Mouse (Mus musculus) CD4-positive, CD25-positive, alpha-beta regulatory T cell, adult 4 months (primary cell): Measurements from ENCODE around the gene Igfbp1. TPM values are rescaled to one million over a fixed set of nuclear protein-coding genes. Genes with fewer than 3 reads are reported as not detected.
"Not testable (repeated sequence)": the region's sequence is repeated elsewhere in the genome, so short reads cannot be mapped to it uniquely, and the experiment has no call there.

Experiments used
- ATAC-seq: one replicate; pipeline ENCODE4 v1.8.0; 2017
- polyA plus RNA-seq, 2 experiments: library from polyadenylated mRNA; unstranded; fragments of 100-300 nt; shearing (Covaris generic); gene quantifications; one replicate each; pipeline ENCODE4 v1.2.1; 2017

Igfbp1 gene
- polyA plus RNA-seq, 2 experiments from 2014 or later: not detected

DNA sequence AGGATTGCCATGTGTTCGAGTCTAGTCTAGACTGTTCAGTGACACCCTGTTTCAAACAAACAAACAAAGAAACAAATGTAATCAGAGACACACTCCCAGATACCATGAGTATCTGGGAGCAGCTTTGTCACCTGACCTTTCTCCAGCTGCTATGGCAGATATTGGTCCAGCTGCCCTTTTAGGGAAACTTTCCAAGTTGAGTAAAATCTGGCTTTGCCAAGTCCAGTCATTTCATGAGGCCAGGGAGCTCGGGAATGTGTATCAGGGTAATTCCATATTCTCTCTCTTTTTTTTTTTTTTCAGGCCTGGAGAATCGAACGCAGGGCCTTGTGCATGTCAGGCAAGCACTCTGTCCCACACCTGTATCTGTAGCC is 2.3 kb upstream of the Igfbp1 start:
- ATAC-seq: no peak

DNA sequence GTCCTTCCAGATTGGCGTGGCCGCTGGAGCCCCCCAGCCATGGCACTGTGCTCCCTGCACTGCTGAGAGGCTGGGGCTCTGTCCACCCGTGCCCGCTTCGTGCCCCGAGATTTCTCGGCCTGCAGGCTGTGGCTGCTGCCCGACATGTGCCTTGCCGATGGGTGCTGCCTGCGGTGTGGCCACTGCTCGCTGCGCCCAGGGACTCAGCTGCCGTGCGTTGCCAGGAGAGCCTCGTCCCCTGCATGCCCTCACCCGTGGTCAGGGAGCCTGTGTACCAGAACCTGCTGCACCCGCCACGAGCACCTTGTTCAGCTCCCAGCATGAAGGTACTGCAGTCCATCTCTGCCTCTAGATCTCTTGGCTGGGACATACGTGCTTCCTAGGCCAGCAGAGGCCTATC is 424 bp downstream of the Igfbp1 start:
- no peak for ATAC-seq

DNA sequence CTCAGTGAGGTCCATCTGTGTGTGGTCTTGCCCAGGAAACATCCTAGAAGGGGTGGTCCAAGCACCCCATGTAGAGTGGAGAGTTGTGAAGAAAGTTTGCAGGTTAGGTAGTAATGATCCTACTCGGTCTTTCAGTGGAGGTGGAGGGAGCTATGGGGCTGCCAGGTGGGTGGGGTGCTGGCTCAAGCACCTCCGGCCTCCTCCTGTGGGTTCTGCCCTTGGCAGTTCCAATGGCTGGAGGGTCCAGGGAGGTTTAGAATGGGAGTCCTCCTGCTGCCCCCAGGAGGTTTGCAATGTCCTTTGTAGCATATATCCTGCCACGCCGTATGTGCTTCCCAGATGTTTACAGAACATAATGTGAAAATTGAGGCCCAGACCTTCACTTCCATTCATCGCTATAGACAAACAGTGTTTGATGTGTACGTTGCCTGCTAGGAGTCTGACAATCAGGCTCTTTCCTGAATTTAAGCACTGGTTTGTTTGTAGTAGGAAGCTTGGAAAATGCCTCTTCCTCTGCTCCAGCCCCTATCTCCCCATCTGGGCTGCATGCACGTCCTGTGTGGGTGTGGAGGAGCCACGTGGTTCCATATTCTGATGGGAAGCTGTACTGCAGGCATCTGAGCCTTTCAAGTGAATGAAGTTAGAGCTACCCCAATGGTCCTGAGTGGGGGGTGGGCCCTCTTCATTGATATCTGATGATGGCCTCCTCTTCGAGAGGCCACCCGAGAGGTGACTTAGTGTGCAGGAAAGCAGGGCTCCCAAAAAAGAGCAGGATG is 1.1 kb downstream of the Igfbp1 start:
- no peak for ATAC-seq

DNA sequence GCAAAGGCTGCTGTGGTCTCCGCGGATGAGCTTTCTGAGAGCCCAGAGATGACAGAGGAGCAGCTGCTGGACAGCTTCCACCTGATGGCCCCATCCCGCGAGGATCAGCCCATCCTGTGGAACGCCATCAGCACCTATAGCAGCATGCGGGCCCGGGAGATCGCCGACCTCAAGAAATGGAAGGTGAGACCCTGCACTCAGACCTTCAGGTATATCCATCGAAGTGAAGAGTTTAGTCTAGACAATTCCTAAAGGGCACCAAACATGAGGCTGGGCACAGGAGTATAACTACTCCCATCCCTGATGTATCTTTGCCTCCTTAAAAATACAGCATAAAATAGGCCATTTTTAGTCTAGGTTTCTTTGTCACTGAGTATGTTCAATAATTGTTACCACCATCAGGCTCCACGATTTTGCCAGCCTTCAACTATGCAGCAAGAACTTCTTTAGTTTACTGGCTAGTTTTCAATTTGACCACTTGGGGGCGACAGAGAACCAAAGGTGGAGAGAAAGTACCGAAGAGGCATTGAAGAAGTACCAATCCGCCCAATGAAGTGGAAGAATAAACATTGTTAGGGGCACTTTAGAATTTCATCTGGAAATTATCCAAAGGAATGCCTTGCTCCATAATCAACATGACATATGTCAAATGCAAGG is 2.3 kb downstream of the Igfbp1 start:
- ATAC-seq: no peak

DNA sequence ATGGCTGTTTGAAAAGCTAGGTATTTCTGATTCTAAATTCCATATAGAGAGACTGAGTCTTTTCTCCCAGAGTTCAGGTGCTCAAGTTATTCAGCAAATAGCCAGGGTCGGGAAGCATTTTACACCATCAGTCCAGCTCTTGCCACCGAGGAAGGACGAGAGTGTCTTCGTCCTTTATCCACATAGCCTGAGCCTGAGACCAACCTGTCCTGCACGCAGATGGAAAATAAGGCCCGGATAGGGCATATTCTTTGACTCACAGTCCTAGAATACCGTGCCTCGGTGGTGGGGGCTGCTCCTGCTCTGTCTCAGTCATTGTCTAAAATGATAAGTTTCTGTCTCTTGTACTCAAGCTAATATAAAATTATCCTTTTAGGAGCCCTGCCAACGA is 2.8 kb downstream of the Igfbp1 start:
- ATAC-seq: no peak

DNA sequence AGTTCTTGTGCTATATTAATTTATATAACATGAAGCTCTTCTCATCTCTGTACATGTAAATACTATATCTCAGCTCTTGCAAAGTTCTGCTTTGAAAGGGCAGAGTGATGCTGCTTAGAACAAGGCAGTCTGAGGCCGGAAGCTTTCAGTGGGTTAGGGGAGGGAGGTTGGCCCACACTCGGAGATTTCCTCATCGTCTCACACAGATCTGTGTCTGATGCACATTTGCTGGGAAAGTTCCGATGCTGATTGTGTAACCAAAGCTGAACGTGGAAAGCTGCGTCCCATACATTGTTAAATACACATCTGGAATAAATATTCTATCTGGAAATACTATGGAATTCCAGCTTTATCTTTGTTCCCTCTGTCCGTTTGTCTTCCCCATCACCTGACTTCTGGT is 4.6 kb downstream of the Igfbp1 start:
- ATAC-seq: no peak

DNA sequence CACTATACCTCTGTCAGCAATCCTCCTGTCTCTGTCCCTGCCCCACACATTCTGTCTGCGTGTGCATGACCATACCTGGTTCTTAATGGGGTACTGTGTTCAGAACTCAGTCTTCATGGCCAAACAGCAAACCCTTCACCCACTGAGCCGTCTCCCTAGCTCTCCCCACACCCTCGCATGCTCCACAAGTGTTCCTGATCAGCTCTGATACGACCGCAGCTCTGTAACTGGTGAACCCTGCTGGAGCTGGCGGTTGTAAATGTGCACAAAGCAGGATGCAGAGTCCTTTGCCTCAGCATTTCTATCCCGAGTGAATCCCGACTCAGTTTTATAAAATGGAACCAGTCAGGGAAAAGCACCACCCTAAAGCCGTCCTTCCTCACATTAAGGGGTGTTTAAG is 6.3 kb downstream of the Igfbp1 start:
- ATAC-seq: no peak

DNA sequence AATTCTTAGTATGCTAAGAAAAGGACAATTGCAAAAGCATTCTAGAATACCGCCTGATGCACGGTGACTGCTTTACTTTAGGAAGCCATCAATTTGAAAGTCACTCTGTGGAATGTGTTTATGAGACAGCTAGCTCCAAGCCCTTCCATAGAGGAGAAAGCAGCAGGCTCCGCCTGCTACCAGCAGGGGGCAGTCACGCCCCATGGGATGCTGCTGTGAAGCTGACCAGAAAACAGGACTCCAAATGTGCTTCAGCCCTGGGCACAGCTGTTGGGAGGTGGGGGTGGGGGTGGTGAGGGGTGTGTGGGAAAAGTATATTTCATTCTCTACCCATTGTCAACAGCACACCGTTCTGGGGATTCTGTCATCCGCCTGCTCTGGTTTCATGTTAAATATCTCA is 12.8 kb downstream of the Igfbp1 start:
- no peak for ATAC-seq

DNA sequence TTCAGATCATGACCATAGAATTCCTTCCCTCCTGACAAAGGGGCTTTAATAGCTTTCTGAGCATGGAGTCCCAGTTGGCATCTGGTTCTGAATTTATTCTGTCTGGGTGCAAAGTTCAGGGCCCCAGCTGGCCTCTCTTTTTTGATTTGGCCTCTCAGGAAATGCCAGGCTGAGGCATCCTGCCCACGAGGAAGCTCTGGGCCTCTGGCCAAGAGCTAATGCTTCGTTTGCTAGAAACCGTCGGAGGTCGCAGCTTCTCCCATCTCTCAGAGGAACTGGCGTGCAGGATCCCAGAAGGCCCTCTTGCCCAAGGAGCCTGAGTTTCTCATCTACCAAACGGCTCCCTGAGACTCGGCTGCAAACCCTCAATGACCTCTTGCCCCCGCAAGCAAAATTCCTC is 13.6 kb downstream of the Igfbp1 start:
- no peak for ATAC-seq

DNA sequence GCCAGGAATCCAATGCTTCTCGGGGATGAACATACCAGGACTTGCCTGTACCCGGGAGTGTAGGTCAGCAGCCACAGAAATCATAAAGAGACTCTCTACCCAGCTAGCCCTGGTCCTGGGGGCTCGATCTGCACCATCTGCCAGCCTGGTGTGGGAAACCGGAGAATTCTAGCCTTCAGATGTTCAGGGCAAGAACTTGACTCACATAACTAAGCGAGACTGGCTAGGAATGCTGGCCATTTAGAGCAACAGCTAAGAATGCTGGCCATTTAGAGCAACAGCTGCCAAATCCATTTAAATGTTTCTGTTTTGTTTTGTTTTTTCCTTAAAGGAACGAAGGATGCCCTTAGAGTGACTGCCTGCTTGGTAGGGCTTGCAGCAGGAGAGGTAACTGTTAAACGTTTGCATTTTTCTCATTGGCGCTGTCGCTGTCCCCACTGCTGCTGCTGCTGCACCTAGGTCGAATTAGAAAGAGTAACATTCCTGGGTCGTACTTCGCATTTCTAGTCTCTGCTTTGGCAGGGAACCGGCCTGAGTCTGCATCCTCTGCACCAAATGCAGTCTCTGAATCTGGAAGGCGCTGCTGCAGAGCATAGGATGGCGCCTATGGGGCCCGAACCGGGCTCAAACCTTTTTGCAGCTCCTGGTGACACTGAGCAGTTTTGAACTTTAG is 14.7 kb downstream of the Igfbp1 start:
- ATAC-seq: no peak

DNA sequence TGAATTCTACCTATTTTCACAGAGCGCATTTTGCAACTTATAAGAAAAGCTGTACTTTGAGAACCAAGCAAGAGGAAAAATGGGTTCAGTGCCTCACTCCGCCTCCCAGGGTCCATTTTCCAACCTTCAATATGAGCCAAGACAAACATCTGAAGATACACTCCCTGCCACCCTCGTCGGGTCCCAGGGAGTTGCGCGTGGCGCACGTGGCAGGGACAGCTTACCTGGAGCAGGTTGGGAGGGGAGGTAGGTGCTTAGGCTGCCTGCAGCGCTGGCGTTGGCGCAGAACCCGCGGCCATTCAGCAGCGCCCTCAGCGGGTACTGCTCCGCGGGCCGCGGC is 15.5 kb downstream of the Igfbp1 start:
- no peak for ATAC-seq

DNA sequence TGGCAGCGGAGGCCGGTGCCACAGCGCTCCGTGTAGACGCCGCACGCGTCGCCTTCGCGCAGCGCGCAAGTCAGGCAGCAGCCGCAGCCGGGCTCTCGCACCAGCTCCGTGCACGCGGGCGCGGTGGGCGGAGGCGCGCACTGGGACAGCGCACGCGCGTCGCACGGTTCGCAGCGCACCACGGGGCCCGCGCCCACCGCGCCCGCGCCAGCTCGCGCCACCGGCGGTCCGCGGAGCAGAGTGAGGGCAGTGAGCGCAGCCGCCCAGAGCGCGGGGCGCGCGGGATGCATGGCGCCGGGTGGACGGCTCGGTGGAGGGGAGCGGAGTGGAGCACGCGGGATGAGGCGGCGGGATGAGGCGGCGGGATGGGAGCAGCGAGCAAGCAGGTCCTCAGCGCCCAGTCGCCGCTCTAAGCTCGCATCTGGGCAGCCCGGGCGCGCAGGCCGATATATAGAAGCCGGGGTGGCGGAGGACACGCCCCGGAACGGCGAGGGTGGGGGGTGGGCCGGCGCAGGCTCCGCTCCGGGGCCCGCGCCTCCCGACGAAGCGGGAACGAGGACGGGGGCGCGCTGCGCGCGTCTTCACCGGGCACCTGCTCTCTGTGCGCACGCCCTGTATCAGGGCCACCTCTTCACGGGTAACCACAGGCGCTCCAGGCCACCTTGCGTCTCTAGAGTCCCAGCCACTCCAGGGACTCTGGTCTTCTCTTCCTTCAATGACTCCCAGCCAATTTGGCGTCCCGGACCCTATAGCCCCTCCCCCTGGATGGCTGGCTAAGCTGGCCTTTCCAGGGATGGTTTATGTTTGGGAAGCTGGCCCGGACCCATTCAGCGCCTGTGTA is 16.1 kb downstream of the Igfbp1 start, which contains the start of gene Igfbp3:
Gene Igfbp3, minus strand, starts transcription at position 423 of the 841 bp plus-strand sequence.
- ATAC-seq: no peak

DNA sequence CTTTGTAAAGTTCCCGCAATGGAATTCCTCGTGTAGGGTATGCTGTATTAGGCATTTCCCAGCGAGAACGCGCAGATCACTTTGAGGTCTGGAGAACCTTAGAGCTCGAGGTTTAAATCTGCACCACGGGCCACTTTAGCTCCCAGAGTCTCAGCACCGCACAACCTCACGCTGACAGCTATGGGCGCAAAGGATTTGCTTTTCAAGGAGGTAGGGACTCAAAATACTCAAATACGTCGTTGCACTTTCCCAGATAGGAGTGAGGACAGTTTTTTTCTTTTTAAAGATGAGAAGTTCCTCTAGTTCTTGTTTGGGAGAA is 16.7 kb downstream of the Igfbp1 start:
- ATAC-seq: no peak

DNA sequence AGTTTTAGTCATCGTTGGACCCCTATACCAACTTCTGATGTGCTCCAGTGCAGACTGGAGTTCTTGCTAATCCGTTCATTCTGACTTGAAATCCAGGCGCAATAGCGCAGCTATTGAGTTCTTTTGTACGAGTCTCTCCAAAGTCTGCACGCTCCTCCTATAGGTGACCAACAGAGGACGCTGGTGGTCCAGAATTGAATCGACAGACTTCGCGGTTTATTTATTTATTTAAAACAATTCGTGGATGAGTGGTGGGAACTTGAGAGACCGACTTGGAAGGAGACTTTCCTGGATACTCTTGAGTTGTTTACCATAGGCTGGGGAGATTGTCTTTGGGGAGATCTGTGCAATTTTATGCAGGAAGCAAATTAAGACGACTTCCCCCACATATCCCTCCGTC is 17.2 kb downstream of the Igfbp1 start:
- no peak for ATAC-seq

DNA sequence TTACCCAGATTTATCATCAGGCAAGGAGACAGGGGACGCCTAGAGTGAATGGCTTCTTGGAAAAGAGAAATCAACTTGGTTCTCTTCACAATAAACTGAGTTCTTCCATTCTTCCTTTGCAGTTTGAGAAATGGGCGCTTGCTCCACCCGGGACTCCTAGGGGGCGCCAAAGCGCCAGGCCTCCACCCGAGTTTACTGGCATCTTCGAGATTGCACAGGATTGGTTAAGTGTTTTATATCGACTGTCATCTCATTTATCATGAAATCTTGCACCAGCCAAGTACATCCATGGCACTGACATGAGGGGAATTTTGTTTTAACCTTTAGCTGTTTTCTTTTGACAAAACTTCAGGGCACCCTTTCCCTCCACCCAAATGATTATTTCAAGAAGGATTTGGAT is 18.1 kb downstream of the Igfbp1 start:
- ATAC-seq: no peak

DNA sequence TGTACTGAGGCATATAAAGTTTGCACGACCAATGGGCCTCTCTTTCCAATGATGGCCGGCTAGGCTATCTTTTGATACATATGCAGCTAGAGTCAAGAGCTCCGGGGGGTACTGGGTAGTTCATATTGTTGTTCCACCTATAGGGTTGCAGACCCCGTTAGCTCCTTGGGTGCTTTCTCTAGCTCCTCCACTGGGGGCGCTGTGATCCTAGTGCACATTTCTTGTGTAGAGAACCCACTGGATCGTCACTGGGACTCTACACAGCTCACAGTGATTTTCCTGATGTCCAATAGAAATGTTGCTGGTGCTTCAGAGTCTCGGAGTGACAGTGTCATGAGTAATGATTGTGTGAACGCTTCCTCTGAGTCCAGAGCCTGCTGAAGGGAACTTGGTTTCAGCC is 24.2 kb downstream of the Igfbp1 start:
- not testable (repeated sequence) for ATAC-seq

DNA sequence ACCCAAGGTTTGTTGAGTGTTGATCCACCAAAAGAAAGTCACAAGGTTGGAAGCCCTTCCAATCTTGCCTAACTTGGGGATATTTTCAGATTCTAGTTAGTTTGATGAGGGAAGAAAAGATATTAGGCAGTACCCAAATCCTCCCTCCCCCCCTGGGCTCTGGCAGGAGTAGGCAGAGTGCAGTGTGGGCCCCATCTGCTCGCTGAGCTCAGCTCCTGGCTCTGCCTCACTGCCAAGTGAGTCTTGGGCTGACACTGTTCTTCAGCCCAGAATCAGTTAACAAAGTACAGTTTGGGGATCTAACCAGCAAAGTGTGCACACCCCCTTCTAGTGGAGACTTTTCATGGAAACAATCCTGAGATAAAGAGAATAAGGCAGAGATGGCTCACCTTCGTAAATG is 28.6 kb downstream of the Igfbp1 start:
- ATAC-seq: no peak

DNA sequence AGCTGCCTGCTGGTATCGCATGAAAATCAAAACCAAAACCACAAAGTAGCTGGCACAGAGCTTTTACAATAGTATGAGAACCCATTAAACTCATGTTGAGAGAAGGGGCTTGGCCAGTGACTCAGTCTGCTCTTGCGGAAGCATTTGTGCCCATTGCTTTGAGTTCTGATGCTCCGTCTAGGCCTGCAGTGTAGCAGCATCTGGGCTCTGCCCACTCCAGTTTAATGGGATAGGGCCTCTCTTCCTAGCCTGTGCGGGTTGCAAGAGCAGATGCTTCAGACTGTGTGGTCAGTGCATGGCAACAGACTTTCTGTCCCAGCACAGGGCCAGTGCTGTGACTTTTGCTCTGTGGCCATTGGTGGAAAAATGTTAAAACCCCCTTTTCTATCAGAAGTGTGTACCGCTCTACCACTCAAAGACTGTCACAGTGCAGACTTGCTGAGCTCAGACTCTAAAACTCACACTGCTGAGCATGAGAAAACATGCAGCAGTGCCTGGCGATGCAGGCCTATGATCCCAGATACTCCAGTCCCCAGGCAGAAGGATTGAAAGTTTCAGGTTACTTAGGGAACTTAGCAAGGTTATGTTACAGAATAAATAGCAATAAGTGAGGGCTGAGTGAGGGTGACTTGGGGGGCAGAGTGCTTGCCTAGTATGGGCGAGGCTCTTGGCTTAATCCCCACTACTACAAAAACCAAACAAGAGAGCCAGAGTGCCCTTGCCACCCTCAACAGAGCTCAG is 29.4 kb downstream of the Igfbp1 start:
- ATAC-seq: no peak

DNA sequence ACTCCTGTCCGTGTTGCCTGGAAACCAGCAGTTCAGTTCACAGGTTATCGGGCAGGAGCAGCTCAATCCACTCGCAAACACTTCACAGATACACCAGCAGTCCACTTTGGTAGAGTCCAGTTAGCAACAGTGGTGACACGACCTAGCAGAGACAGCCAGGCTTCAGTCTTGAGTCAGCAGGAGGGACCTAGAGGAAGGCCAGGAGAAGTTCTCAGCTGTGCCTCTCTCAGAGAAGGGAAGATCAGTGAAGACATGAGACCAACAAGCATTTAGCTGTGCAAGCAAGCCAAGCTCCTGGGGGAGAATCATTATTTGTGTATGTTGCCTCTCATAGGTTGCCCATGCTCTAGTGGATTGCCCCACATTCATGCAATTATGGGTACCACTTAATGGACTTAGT is 30.5 kb downstream of the Igfbp1 start:
- ATAC-seq: no peak

DNA sequence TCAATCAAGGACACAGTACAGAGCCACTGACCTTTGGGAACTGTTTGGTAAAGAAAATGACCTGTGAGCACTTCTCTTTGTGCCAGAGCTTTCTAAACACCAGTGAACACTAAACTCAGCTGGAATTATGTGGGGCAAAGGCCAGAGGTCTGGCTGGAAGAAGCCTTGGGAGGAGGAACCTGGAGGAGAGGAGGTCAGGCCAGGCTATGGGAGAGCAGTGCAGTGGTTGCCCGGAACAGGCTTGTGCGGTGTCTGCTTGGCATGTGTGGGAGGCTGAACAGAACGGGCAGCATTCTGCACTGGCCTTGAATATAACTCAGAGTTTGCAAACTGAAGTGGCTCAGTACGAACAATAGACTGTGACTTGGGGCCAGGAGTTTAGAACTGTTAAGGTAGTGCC is 32.4 kb downstream of the Igfbp1 start:
- ATAC-seq: no peak

DNA sequence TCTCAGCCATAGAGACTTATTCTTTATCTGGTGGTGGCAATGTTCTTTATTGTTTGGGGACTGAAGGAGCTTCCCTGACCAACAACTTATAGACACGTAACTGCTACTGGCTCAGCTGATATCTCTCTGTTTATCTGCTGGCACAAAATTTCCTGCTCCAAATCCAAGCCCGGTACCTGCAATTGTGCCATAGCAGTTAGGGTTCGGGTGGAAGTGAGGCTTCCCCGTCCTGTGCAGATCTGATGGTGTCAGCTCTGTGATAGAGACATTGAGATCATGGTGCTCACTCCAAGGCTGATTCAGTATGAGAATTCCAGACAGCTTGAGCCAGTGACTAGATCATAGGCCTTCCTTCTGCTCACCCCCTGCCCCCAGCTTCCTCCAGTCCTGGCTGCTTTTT is 34.4 kb downstream of the Igfbp1 start:
- ATAC-seq: no peak

DNA sequence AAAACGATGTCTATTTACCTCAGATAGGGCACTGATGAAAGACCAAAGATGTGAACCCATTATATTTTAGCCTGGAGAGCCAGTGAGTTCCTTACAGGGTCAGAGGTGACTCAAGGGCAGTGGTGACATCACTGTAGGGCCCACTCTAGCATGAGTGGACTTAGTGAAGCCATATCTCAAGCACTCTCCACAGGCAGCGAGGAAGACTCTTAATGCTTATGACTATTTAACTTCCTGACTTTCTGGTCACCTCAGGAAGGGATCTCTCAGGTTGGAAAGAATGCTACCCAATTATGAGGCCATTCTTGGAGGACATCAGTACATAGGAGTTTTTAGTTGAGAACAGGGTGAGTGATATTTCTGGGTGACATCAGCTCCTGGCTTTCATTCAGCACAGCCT is 35.8 kb downstream of the Igfbp1 start:
- no peak for ATAC-seq

DNA sequence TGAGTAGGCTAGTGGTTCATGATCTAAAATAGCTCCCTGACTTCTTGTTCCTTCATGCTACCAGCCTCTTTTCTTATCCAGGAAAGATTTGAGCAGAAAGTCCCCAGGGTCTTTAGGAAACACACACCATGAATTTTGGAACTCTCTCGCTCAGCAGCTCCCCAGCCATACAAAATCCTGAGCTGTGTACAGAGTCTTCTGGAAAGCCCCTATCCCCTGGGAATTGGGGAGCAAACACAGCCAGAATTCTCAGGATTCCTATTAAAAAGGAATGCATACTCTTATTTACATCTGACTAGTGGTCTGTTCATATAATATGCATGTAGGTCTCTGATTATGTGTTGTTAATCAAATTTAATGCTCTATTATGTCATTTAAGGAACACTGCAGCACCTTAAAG is 36.9 kb downstream of the Igfbp1 start:
- ATAC-seq: no peak
